Mouse (Mus musculus): ENCODE measurements around the gene A4gnt.

DNA sequence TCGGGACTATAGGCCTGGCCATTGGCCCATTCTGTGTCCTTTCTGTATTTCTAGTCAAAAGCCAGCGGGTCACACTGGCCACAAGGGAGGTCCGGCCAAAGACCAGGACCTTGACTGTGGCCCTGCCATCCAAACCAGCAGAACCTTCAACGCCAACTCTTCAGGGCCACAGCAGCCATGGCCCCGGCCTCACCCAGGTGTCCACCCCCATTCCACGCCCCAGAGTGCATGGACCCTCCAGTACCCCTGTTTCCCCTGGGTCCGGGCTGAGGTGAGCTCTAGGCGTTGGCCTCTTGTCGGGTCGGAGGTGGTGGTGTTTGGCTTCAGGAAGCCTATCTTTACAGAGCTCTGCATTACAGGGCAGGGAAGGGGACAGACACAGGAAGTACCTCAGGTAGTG, 50.6 kb downstream of the A4gnt start:
- TF ChIP-seq CTCF (IDR thresholded peaks at IDR 0.05; ENCODE audit: control insufficient read depth, insufficient read depth, insufficient replicate concordance, low read depth, low read length), result no peak
- TF ChIP-seq POLR2A (IDR thresholded peaks at IDR 0.05; ENCODE audit: control insufficient read depth, low read depth, low read length), result no peak

Measured in testis, adult 2 months (tissue).